Mouse (Mus musculus) naive thymus-derived CD4-positive, alpha-beta T cell, adult 5 months (primary cell): ENCODE measurements around the gene Nqo2. TPM values are rescaled to one million over a fixed set of nuclear protein-coding genes. Genes with fewer than 3 reads are reported as not detected.

Experiments
- polyA plus RNA-seq: library from polyadenylated mRNA; unstranded; fragments of 100-300 nt; shearing (Covaris generic); gene quantifications from one replicate; pipeline ENCODE4 v1.2.1, GENCODE M21; 2017

Nqo2 gene
- 4.8 TPM for polyA plus RNA-seq

DNA sequence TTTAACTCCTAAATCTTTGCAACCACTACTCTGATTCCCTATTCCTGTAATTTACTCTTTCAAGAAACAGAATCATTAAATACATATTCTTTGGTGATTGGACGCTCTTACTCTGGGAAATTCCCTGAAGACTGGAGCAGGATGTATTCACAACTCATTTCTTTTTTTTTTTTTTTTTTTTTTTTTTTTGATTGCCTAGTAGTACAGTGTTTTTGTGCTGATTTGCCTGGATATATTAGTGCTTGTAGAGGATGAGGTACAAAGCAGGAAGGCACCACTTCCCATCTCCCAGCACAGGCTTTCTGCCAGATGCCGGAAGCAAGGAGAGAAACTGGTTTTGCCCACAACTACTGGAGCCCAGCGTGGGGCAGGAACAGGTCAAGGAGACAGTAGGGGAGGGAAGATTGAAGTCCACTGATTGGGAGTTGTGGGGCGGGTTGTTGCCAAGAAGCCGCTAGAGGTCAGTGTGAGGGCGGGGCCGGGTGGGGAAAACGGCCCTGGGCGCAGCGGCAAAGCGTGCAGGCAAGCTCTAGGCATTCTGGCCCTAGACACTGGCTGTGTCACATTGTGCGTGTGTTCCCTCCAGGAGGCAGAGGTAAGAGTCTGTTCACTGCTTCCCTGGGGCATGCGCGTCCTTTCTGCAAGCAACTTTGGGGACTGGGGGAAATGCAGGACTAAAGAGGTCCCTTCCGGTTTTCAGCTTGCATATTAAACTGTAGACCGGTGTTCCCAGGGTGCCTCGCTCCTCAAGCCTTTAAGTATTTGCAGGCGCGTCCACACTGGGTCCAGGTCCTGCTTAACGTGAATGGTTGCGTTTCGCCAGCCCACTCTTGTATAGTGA, at the start of gene Nqo2:
Nqo2 (plus strand) TSS at position 482 of the 841 bp plus-strand sequence.

GRCm38 (mm10) chr13:34002058-34003006, 37.8 kb downstream of the Nqo2 start, which contains the start of the genes Ripk1 and Serpinb6a:
Gene Ripk1 (plus strand): TSS chr13:34002363.
Gene Serpinb6a (minus strand): TSS chr13:34002794.

DNA sequence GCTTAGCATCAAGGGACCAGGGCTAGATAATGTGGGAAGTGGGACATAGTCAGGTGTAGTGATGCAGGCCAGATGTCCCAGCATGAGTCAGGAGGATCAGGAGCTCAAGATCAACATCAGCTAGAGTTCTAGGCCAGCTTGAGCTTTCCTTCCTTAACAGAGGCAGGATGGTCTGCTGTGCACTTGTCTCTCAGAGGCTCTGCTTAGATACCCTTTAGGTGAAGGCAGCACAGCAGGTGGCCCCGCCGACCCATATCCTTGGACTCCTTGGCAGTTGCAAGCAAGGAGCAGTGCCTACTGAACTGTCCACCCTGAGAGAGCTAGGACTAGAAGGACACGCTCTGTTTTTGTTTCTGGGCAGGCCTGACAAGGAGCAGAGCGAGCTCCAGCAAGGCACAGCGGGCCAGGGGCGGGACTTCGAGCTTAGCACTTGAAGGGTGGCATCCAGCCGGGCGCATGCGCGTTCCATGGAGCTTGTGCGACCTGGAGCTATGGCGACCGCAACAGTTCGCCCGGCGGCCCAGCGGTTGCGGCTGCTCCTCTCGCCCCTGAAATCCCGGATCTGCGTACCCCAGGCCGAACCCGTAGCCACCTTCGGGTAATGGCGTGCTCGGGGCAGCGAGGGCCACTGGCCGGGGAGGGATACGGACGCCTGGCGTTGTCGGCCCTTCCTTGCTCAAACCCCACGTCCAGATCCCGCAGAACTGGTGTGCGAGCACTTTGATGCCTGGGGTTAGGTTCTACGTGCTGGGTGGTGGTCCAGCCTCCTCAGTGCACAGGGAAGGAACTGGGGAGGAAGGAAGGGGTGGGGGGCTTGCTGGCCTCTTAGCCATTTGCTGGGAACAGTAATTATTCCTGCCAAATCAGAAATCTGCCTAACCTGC, 72.9 kb downstream of the Nqo2 start, which contains the start of gene Bphl:
Bphl (plus strand) TSS at position 426 of the 884 bp plus-strand sequence.

Other genes with a start within 250 kb of the Nqo2 start
- not detected for gene Serpinb6e, start 121.3 kb upstream of the Nqo2 start, polyA plus RNA-seq
- gene Serpinb6c, start 59.0 kb upstream of the Nqo2 start, polyA plus RNA-seq, result not detected
- 94.7 TPM for gene Ripk1, start 37.7 kb downstream of the Nqo2 start, polyA plus RNA-seq
- gene Serpinb6a, start 38.1 kb downstream of the Nqo2 start, polyA plus RNA-seq, result 34.3 TPM
- 19.6 TPM for gene Bphl, start 72.9 kb downstream of the Nqo2 start, polyA plus RNA-seq
- 404 TPM for gene Tubb2a, start 113.3 kb downstream of the Nqo2 start, polyA plus RNA-seq
- gene Tubb2b, start 165.8 kb downstream of the Nqo2 start, polyA plus RNA-seq, result 9.1 TPM
- gene Psmg4, start 198.3 kb downstream of the Nqo2 start, polyA plus RNA-seq, result 52.6 TPM